Mouse (Mus musculus) left cerebral cortex, postnatal 10 days (tissue): Measurements from ENCODE around the gene Ift22. TPM values are rescaled to one million over a fixed set of nuclear protein-coding genes. Genes with fewer than 3 reads are reported as not detected.
"Not testable (repeated sequence)": the region's sequence is repeated elsewhere in the genome, so short reads cannot be mapped to it uniquely, and the experiment has no call there.

ENCODE experiments used
- DNase-seq, 2 experiments: peaks; one replicate each; pipeline ENCODE4 v3.0.0; 2021 to 2022; ENCODE audit warnings: low spot score in 2 of 2, mixed read lengths in 1 of 2; ENCODE audit errors: extremely low spot score in 1 of 2
- intact Hi-C: fragments of 180-260 bp; cut with DNase I; formaldehyde crosslinking; loops from one replicate; pipeline ENCODE4 v1.15.1; 2025
- total RNA-seq, 2 experiments: library from RNA; stranded (reverse); gene quantifications; 2 replicates each; pipeline ENCODE4 v1.2.3; 2021

The Ift22 gene
- total RNA-seq, 2 experiments from 2014 or later, result 88.2 to 88.9 TPM

DNA sequence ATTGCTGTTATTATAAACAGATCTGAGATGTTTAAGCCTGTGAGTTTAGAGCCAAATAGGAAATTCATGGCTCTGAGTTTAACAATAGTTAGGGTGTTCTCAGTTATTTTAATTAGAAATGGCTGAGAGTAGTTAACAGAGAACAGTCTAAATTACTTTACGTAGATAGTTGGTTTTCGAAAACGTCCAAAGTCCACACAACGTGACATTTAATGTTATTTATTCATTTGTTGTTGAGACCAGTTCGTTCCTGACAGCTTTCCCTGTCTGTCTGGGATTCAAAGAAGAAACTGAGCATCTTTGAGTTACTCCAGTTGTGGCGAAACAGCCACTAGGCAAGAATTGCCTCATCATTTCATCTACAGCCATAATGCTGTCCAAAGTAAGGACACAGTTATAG, 32.1 kb downstream of the Ift22 start:
- intact Hi-C loops, DNase-seq: not testable (repeated sequence)

- intact Hi-C loops, result no loop called here
- no peak for DNase-seq
Observed at GRCm38 (mm10) chr5:136940845-136941560, 33.1 kb downstream of the Ift22 start.

GRCm38 (mm10) chr5:136942781-136943180, 34.8 kb downstream of the Ift22 start:
- intact Hi-C loops, result no loop called here
- no peak for DNase-seq

DNA sequence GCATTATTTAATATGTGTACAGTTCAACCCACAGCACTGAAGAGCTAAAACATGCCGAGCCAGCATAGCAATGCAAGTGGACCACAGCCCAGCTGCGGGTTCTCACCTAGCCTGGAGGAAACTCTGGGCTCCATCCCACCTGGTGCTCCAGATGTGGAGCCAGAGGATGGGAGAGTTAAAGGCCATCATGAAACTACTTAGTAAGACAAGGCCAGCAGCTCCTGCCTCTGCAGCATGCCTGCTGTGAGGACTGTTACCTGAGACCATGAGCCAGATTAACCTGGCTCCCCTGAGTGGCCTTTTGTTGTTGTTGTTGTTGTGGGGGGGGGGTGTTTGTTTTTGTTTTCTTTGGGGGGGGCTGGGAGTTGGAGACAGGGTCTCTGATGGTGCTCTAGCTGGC, 35.4 kb downstream of the Ift22 start:
- intact Hi-C loops, result no loop called here

DNA sequence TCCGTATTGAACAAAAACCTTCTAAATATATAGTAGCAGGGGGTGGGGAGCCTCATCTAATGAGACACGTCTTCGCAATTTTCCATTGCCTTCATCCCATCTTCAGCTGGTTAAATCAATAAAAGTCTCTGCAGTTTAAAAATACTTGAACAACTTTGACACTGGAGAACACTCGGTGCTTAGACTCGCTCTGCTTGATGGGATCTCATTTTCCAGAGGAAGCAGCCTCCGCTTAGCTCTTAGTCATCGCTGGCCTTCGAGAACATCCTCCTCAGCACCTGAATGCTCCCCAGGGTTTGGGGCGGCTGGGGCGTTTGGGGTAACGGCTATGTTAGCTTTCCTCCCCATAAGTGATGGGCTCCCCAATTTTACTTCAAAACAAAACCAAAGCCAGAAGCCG, 37.1 kb downstream of the Ift22 start:
- intact Hi-C loops, result no loop called here
- DNase-seq, result no peak

More for the DNA sequence above, 35.4 kb downstream of the Ift22 start:
- DNase-seq, result no peak

DNA sequence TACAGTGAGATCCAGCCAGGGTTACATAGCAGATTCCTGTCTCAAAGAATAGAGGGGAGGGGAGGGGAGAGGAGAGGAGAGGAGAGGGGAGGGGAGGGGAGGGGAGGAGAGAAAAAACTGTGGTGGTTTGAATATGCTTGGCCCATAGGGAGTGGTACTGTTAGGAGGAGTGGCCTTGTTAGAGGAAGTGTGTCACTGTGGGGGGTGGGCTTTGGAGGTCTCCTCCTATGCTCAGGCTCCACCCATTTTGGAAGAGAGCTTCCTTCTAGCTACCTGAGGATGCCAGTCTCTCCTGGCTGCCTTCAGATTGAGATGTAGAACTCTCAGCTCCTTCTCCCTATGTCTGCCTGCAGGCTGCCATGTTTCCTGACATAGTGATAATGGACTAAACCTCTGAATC, 39.9 kb downstream of the Ift22 start:
- DNase-seq, result no peak
- intact Hi-C loops, result no loop called here

- intact Hi-C loops, DNase-seq: not testable (repeated sequence)
Observed at GRCm38 (mm10) chr5:136949551-136950336, 41.8 kb downstream of the Ift22 start.

- intact Hi-C loops, result no loop called here
- DNase-seq, result no peak
Observed at GRCm38 (mm10) chr5:136950521-136950920, 42.6 kb downstream of the Ift22 start.

- no peak for DNase-seq
- intact Hi-C loops, result no loop called here
Observed at GRCm38 (mm10) chr5:136952153-136952552, 44.2 kb downstream of the Ift22 start.

- DNase-seq, result peak; percentile 93 to 98
- intact Hi-C loops, result no loop called here
Observed at GRCm38 (mm10) chr5:136953015-136953414, 45.1 kb downstream of the Ift22 start, which contains the start of gene Fis1. Gene Fis1 (plus strand): TSS chr5:136953275.

DNA sequence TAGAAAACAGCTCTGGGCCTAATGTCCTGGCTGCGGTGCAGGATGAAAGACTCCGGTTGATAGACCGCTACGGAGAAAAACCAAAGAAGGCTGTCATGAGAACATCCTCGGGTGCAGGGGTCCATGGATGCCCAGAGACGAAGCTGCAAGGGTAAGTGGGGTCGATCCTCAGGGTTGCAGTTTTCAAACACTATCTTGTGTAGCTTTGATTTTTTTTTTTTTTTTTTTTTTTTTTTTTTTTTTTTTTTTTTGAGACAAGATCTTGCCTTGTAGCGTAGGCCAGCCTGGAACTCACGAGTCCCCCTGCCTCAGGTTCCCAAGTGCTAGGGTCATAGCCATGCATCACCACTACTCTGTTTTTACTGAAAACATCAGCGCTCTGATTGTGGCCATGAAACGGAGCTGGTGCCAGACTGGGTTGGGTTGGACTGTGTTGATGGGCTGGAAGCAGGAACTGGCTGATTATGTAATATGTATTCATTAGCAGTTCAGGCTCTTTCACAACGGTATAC, 45.5 kb downstream of the Ift22 start:
- no peak for DNase-seq
- intact Hi-C loops, result no loop called here

DNA sequence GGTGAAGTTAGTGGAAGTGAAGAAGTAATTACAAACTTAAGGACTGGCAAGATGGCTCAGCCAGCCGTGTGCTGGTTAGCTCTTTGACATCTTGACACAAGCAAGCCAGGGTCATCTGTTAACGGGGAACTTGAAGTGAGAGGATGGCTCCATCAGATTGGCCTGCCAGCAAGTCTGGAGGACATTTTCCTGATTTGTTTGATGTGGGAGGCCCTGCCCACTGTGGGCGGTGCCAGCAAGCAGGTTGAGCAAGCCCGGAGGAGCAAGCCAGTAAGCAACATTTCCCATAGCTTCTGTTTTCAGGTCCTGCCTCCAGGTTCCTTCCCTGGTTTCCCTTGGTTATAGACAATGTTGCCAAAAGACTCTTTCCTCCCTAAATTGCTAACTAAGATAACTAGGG, 47.7 kb downstream of the Ift22 start:
- no peak for DNase-seq
- intact Hi-C loops, result no loop called here

GRCm38 (mm10) chr5:136957250-136957649, 49.3 kb downstream of the Ift22 start:
- intact Hi-C loops, result no loop called here
- DNase-seq, result no peak

DNA sequence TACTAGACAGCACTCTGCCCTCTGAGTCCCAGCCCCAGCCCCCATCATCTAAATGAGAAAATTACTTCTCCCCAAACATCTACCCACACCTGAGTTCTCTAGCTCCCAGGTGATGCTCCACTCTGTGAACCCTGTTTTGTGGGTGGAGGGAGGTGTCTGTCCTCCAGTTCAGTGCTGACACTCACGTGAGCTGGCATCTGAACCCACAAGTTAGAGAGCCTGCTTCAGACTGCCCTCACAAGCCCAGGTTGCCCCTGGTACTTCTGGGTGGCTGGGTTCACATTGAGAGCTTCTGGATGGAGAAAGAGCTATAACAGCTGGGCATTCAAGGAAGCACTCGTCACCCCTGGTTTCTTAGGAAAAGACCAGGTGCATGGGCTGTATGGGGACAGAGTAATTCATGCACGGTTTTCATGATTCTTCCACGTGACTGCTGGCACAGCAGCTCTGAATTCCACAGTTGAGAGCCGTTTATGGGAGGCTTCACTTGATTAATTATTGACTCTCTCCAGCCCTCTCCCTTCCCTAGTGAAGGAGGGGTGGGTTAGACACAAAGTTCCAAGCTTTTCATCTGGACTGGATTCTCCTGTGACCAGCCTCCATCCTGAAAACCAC, 51.1 kb downstream of the Ift22 start:
- DNase-seq, result no peak
- intact Hi-C loops, result no loop called here

DNA sequence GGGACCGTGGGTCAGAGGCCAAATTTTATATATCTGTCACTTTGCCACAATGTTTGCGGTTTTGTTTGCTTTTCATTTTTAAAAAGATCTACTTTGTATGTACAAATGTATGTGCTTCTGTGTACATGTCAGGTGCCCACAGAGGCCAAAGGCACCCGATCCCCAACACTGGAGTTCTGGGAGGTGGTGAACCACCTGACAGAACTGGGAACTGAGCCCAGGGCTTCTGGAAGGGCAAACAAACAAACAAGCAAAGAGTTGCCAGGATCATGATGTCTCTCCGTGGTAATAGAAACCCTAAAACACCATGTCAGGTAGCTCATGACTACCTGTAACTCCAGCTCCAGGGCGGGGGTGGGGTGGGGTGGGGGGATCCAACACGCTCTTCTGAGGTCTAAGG, 52.1 kb downstream of the Ift22 start:
- intact Hi-C loops, result no loop called here
- DNase-seq, result no peak

GRCm38 (mm10) chr5:136961334-136961982, 53.5 kb downstream of the Ift22 start:
- DNase-seq, result no peak
- intact Hi-C loops, result no loop called here

DNA sequence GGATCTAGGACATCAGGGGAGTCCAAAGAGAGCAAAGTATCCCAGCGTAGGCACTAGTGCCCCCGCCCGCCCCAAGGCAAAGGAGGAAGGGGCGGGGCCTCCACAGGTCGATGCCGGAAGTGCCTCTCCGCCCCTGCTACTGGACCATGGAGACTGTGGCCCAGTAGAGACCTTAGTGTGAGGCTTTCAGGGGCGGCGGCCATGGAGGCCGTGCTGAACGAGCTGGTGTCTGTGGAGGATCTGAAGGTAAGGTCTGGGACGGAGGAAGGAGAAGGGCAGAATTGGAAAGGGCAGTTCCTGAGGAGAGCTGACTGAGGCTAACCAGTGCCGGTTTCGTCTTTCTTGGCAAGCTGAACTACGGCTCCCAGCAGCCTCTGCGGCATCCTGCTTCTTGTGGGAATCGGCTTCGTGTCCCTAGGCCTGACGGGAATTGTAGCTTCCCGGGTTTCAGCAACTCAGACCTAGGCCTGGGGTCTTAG, 54.1 kb downstream of the Ift22 start:
- intact Hi-C loops, result no loop called here
- peak; percentile 88 to 94 for DNase-seq

- DNase-seq, result peak; percentile 66 to 89
- intact Hi-C loops, result no loop called here
Observed at GRCm38 (mm10) chr5:136962501-136962900, 54.6 kb downstream of the Ift22 start.

GRCm38 (mm10) chr5:136962966-136963540, 55.1 kb downstream of the Ift22 start:
- DNase-seq, result no peak
- intact Hi-C loops, result no loop called here
